Mouse (Mus musculus) midbrain, postnatal 0 days (tissue): ENCODE results near the gene Zfp654. TPM values are rescaled to one million over a fixed set of nuclear protein-coding genes. Genes with fewer than 3 reads are reported as not detected.

Experiments
- ATAC-seq: fragments of 200-750 bp; cut with Nextera tagmentation; 2 replicates; pipeline ENCODE4 v1.8.0; 2017; ENCODE audit warnings: moderate number of reproducible peaks, mild to moderate bottlenecking, moderate TSS enrichment, moderate library complexity; ENCODE audit not compliant: low FRiP score
- DNase-seq: peaks from one replicate; pipeline ENCODE4 v3.0.0-alpha.2; 2015; ENCODE audit warnings: low spot score
- H3K27ac ChIP-seq: fragments of 300-500 bp; sonication (generic); 2 replicates; pipeline ENCODE4 v1.5.1; 2014; ENCODE audit warnings: low read depth, mild to moderate bottlenecking, low read length, mixed read lengths
- H3K27me3 ChIP-seq: fragments of 300-500 bp; sonication (generic); 2 replicates; pipeline ENCODE4 v1.6.1; 2014; ENCODE audit warnings: low read length, control low read depth, mixed read lengths; ENCODE audit not compliant: insufficient read depth
- H3K36me3 ChIP-seq: fragments of 300-500 bp; sonication (generic); 2 replicates; pipeline ENCODE4 v1.6.1; 2014; ENCODE audit warnings: low read length, control low read depth, mixed read lengths; ENCODE audit not compliant: insufficient read depth
- H3K4me1 ChIP-seq: fragments of 300-500 bp; sonication (generic); 2 replicates; pipeline ENCODE4 v1.6.1; 2014; ENCODE audit warnings: mild to moderate bottlenecking, control low read depth, antibody characterized with exemption, low read length, mixed read lengths; ENCODE audit not compliant: insufficient read depth
- H3K4me2 ChIP-seq: fragments of 300-500 bp; sonication (generic); 2 replicates; pipeline ENCODE4 v1.6.1; 2014; ENCODE audit warnings: low read depth, mild to moderate bottlenecking, low read length, mixed read lengths; ENCODE audit not compliant: poor library complexity, severe bottlenecking
- H3K4me3 ChIP-seq: fragments of 300-500 bp; sonication (generic); 2 replicates; pipeline ENCODE4 v1.5.1; 2014; ENCODE audit warnings: low read depth, mild to moderate bottlenecking, low read length, moderate library complexity
- H3K9ac ChIP-seq: fragments of 300-500 bp; sonication (generic); replicated peaks from 2 replicates; pipeline ENCODE4 v1.6.1; 2014; ENCODE audit warnings: mild to moderate bottlenecking, low read length, moderate library complexity, mixed read lengths; ENCODE audit not compliant: poor library complexity, severe bottlenecking
- H3K9me3 ChIP-seq: fragments of 300-500 bp; sonication (generic); 2 replicates; pipeline ENCODE4 v1.6.1; 2016; ENCODE audit warnings: low read length, control low read depth
- CTCF ChIP-seq: IDR thresholded peaks from 2 replicates; pipeline ENCODE4 v1.5.1; 2016; ENCODE audit warnings: antibody characterized with exemption, mild to moderate bottlenecking
- WGBS: fragments of 180-500 bp; shearing (Covaris S2); extraction: QIAGEN DNeasy Blood & Tissue Kit; methylation state at CpG from one replicate; pipeline ENCODE4 v1.1.7; 2014; 5-methylcytosine and 5-hydroxymethylcytosine counted together
- polyA plus RNA-seq: library from polyadenylated mRNA; unstranded; fragments of >200 nt; fragmentation: Nextera tagmentation; extraction: Ambion mirVana; gene quantifications from 2 replicates; pipeline ENCODE4 v1.2.1, GENCODE M21; 2015
- total RNA-seq: library from RNA; depleted of rRNA; stranded (reverse); fragments of >200 nt; gene quantifications from 2 replicates; pipeline ENCODE4 v1.2.3, GENCODE M21; 2014

Zfp654 gene
- total and polyA plus RNA-seq, 2 experiments from 2014 or later = 2.7 to 8.4 TPM

DNA sequence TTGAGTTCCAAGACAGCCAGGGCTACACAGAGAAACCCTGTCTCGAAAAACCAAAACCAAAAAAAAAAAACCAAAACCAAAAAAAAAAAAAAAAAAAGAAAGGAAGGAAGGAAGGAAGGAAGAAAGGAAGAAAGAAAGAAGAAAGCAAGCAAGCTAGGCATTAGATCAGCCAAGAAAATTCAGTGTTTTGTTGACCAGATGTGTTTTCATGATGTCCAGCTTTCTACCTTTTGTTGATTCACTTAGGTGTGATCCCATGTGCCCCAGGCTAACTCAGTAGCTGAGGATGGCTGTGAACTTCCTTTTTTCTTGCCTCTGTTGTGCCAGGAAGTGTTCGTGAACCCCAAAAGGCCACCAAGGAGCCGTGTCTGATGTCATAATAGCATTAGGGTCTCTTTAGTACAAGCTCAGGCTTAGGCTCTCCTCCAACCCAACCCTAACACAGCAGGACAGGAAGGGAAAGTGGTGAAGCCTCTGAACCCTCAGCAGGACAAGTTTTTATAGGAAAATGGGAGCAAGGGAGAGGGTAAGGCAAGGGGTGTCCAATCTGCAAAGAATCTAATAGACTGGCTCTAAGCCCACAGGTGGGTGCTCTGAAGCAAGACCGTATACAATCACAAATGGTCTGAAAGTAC is 25.3 kb upstream of the Zfp654 start:
- H3K36me3 ChIP-seq = no peaks in the 10 kb centered on the region
- no peak for DNase-seq
- H3K4me1 ChIP-seq = no peaks in the 10 kb centered on the region
- ATAC-seq = no peak
- no peak for TF ChIP-seq CTCF
- no peak overlapping the region for H3K9ac ChIP-seq
- H3K27ac ChIP-seq = no peak overlapping the region
- no peak overlapping the region for H3K4me3 ChIP-seq
- 71% methylated on average over 4 of the region's 4 CpGs for WGBS
- no peak overlapping the region for H3K4me2 ChIP-seq
- H3K27me3 ChIP-seq = no peaks in the 10 kb centered on the region
- no peaks in the 10 kb centered on the region for H3K9me3 ChIP-seq

DNA sequence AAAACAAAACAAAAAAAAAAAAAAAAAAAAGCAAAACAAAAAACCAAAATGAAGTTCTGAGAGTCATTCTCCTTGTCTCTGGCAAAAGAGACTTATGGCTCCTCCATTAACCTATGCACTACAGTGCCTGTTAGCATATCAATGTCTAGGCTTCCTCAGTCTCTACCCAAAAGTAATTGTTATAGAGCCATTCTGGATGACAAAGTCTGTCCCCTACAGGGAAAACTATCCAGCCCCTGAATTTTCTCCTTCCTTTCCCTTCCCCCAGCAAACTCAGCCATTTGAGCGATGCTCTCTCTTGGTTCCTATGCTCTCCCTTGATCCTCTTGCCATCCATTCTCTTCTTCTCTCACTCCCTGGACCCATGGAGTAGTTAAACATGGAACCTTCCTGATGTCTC is 24.4 kb upstream of the Zfp654 start:
- DNase-seq = no peak
- Histone ChIP-seq H3K4me3 (no peak overlapping the region), H3K4me1 (no peaks in the 10 kb centered on the region), H3K9me3 (no peaks in the 10 kb centered on the region), H3K9ac (no peak overlapping the region), H3K36me3 (no peaks in the 10 kb centered on the region), H3K27me3 (no peaks in the 10 kb centered on the region), H3K27ac (no peak overlapping the region), H3K4me2 (no peak overlapping the region)
- no peak for TF ChIP-seq CTCF
- ATAC-seq = no peak
- WGBS = 96% methylated on average over 1 of the region's 1 CpGs

DNA sequence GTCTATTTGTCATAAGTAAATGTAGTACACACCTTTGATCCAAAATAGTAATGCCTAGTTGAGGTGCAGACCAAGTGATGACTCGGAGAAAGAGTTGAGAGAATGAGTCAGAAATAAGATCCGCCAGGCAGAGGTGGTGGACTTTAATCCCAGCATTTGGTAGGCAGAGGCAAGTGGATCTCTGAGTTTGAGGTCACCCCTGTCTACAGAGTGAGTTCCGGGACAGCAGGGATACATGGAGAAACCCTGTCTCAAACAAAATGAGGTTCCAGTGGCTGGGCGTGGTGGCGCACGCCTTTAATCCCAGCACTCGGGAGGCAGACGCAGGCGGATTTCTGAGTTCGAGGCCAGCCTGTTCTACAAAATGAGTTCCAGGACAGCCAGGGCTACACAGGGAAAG is 23.9 kb upstream of the Zfp654 start:
- Histone ChIP-seq H3K4me1 (no peaks in the 10 kb centered on the region), H3K9ac (no peak overlapping the region), H3K4me3 (no peak overlapping the region), H3K27me3 (no peaks in the 10 kb centered on the region), H3K4me2 (no peak overlapping the region), H3K27ac (no peak overlapping the region), H3K9me3 (no peaks in the 10 kb centered on the region), H3K36me3 (no peaks in the 10 kb centered on the region)
- ATAC-seq (no peak), DNase-seq (no peak)
- no peak for TF ChIP-seq CTCF
- WGBS = 94% methylated on average over 10 of the region's 10 CpGs

DNA sequence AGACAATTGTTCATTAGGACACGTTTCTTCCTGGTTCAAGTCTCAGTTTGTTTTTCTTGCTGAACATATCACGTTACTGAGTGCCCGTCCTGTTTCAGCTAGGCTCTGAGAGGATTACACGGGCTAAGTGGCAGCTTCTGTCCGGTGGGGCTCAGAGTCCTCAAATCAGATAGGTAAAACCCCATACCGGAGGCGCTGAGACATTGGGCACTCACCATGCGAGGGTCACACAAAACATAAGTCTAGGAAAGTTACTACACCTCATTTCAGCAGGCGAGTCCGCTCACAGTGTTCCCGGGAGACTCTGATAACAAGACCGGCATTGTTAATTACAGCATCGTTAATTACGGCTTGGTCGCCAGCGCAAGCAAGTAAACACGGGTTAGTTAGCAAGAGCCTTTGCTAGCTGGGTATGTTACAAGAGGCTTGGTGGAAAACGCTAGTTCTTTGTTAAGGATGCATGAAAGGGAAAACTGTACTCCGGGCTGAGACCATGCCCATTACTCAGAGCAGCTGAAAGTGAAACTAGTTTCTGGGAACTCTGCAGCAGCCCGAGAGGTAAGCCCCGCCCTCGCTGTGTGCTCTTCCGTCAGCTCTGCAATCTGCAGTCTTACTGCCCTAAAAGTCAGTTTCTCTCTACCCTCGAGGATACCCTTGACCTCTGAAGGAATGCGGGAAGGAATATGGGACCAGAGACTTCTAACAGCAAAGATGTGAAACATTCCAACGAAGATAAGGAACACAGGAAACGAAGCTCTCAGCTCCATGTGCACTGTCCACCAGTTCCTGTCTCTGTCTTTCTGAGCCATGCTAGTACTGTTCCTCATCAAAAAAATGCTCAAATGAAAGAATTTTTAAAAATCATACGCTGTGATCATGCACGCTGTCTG is 22.2 kb upstream of the Zfp654 start:
- Histone ChIP-seq H3K4me2 (peak overlapping the region; percentile 82), H3K36me3 (no peaks in the 10 kb centered on the region), H3K27me3 (no peaks in the 10 kb centered on the region), H3K4me1 (no peaks in the 10 kb centered on the region), H3K4me3 (peak overlapping the region; percentile 51), H3K27ac (peak overlapping the region; percentile 19; the same call in 1 of the 2 replicates), H3K9ac (peak overlapping the region; percentile 51), H3K9me3 (no peaks in the 10 kb centered on the region)
- DNase-seq (peak; percentile 72), ATAC-seq (peak; percentile 83)
- 2% methylated on average over 29 of the region's 29 CpGs for WGBS
- no peak for TF ChIP-seq CTCF

DNA sequence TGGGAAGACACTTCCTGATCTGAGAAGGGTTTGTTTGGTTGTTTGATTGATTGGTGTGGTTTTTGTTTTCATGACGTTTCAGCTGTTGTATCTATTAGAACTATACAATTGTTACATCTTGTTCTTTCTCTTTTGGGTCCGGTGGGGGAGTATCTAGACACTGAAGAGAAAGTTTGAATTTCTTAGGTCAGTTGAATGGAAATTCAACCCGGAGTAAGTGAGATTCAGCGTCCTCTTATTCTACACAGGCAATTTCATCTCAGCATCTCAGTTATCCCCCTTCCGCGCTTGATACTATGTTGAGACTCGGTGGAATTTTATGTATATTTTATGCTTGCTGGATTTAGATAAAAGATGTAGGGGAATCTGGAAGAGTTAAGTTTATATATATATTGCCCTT is 21.4 kb upstream of the Zfp654 start:
- ATAC-seq (no peak), DNase-seq (no peak)
- Histone ChIP-seq H3K9me3 (no peaks in the 10 kb centered on the region), H3K27ac (no peak overlapping the region), H3K4me1 (no peaks in the 10 kb centered on the region), H3K4me3 (no peak overlapping the region), H3K4me2 (peak overlapping the region; percentile 40), H3K9ac (no peak overlapping the region), H3K36me3 (no peaks in the 10 kb centered on the region), H3K27me3 (no peaks in the 10 kb centered on the region)
- 12% methylated on average over 7 of the region's 7 CpGs for WGBS
- no peak for TF ChIP-seq CTCF

DNA sequence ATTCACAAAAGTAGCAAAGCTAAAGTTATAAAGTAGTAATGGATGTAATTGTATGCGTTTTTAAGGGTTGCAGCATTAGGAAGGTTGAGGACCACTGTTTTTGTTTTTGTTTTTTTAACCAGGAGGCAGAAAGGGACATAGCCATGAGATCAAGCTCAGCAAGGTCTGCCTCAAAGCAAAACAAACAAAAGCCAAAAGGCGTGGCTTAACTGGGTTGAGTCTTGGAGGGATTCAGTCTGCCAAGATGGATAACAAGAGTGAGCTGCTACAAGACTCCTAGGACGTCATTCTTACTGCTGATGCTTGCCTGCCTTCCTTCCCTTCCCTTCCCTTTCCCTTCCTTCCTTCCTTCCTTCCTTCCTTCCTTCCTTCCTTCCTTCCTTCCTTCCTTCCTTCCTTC is 20.8 kb upstream of the Zfp654 start:
- no peak overlapping the region for H3K4me3 ChIP-seq
- H3K36me3 ChIP-seq = no peaks in the 10 kb centered on the region
- no peak overlapping the region for H3K27ac ChIP-seq
- ATAC-seq (no peak), DNase-seq (no peak)
- no peak overlapping the region for H3K4me2 ChIP-seq
- no peaks in the 10 kb centered on the region for H3K4me1 ChIP-seq
- no peak overlapping the region for H3K9ac ChIP-seq
- H3K9me3 ChIP-seq = no peaks in the 10 kb centered on the region
- H3K27me3 ChIP-seq = no peaks in the 10 kb centered on the region
- no peak for TF ChIP-seq CTCF
- 34% methylated on average over 3 of the region's 3 CpGs for WGBS
